21 mouse cellular contexts compared by ENCODE assay signal in genomic region chr13:115825191-115825590, GRCm38 (mm10).
DNase-seq lines count a peak whose midpoint lies in the region; TF ChIP-seq lines count a peak whose summit lies in the region.
"Had no signal": no experiment of that assay in that cellular context is flagged by ENCODE, and none has a peak within 500 bp of the region (broad histone marks: within the 10 kb centered on the region; RNA-seq: fewer than 3 reads in every experiment).

No protein-coding gene starts in this region.

- no peak overlapping the region for H3K27ac ChIP-seq in cerebellum, adult 2 months (ENCODE audit: insufficient read depth, low read length)
- H3K27ac ChIP-seq: embryonic facial prominence, embryonic 15.5 days; forebrain, embryonic 10.5 days; heart, adult 2 months; heart, embryonic 15.5 days; hindbrain, embryonic 10.5 days; hindbrain, embryonic 14.5 days had no signal

- TF ChIP-seq CTCF in brain, embryonic 14.5 days (IDR thresholded peaks at IDR 0.05; ENCODE audit: borderline replicate concordance, extremely low read depth, insufficient read depth, insufficient read length): no peak
- no peak for TF ChIP-seq CTCF in cerebellum, adult 2 months (IDR thresholded peaks at IDR 0.05; ENCODE audit: borderline replicate concordance, insufficient read depth, low read depth, low read length)

- no peaks in the 10 kb centered on the region for H3K27me3 ChIP-seq in cerebellum, adult 2 months (ENCODE audit: control insufficient read depth, insufficient read depth, low read length)
- H3K27me3 ChIP-seq: embryonic facial prominence, embryonic 15.5 days; heart, embryonic 15.5 days had no signal

- no peak overlapping the region for H3K4me3 ChIP-seq in cerebellum, adult 2 months (replicated peaks; ENCODE audit: insufficient read depth, low read depth, low read length)
- H3K4me3 ChIP-seq: embryonic facial prominence, embryonic 15.5 days; erythroblast, embryonic 14.5 days; forebrain, embryonic 10.5 days; heart, adult 2 months; heart, embryonic 15.5 days; hindbrain, embryonic 10.5 days had no signal

- TF ChIP-seq POLR2A in brain, embryonic 14.5 days (IDR thresholded peaks at IDR 0.05; ENCODE audit: borderline replicate concordance, extremely low read depth, insufficient read depth, insufficient read length, poor library complexity, severe bottlenecking): no peak
- no peak for TF ChIP-seq POLR2A in cerebellum, adult 2 months (IDR thresholded peaks at IDR 0.05; ENCODE audit: borderline replicate concordance, insufficient read depth, low read length)

- WGBS in cerebellum, adult 2 months: 71% methylated on average over 6 of the region's 6 CpGs

- no peaks in the 10 kb centered on the region for H3K4me1 ChIP-seq in cerebellum, adult 2 months (ENCODE audit: control insufficient read depth, insufficient read depth, low read length)
- H3K4me1 ChIP-seq: embryonic facial prominence, embryonic 15.5 days; forebrain, embryonic 10.5 days; heart, embryonic 15.5 days; hindbrain, embryonic 10.5 days had no signal

- peak; percentile 15 for DNase-seq in embryo, embryonic 10.5 days (ENCODE audit: low spot score)
- no peak for DNase-seq in embryo, embryonic 9.5 days (ENCODE audit: extremely low spot score)
- peak; percentile 17 for DNase-seq in kidney, postnatal 10 days
- DNase-seq in kidney, postnatal 25 days: no peak
- DNase-seq in brain, embryonic 14.5 days (ENCODE audit: low read depth): peak; percentile 14
- no peak for DNase-seq in cerebellum, adult 2 months
- no peak for DNase-seq in left cerebral cortex, adult 8-10 months (ENCODE audit: low spot score in 2 of 2)
- DNase-seq: adrenal gland, adult 8-10 months; adrenal gland, postnatal 36 days; cerebellum, adult 11 months; cerebellum, adult 9-10 months; cerebellum, postnatal 25 days; gastrocnemius, postnatal 10 days; heart, adult 2 months; heart, postnatal 14 days had no signal

Comparison
In these comparisons a context has a peak if more than half of its experiments do, and no peak if none do; other contexts are left out.
1. DNase-seq: peak in embryo, embryonic 10.5 days (single experiment), kidney, postnatal 10 days (single experiment) and brain, embryonic 14.5 days (single experiment); none in embryo, embryonic 9.5 days (single experiment), kidney, postnatal 25 days (0 of 2), cerebellum, adult 2 months (0 of 2) and left cerebral cortex, adult 8-10 months (0 of 2).